Mouse (Mus musculus): ENCODE measurements at regions not wholly inside any gene's neighbourhood (a gene's known extent, or its start where the extent isn't known, plus 50 kb on each side); places are given as distances from the start of the nearest gene placed in this dataset.
"Not testable (repeated sequence)": the region's sequence is repeated elsewhere in the genome, so short reads cannot be mapped to it uniquely, and the experiment has no call there.

DNA sequence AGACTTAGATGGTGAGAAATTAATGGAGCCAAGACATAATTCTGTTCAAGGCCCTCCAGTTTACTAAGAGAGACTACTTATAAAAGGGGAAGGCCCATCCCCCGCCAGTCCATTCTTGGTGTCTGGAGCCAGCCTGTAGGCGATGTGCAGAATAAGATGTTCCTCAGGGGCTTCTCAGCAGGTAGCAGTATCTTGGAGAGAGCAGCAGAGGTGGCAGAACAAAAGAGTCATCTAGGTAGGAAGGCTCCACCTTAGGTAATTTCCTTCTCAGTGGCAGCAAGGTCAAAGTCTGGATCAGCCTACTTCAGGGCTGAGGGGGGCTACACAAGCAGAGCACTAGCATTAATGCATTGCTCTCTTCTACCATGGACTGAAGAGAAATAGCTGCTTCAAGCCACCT lies 449.4 kb upstream of the Tbl1xr1 start:
- DNase-seq = not testable (repeated sequence)

DNA sequence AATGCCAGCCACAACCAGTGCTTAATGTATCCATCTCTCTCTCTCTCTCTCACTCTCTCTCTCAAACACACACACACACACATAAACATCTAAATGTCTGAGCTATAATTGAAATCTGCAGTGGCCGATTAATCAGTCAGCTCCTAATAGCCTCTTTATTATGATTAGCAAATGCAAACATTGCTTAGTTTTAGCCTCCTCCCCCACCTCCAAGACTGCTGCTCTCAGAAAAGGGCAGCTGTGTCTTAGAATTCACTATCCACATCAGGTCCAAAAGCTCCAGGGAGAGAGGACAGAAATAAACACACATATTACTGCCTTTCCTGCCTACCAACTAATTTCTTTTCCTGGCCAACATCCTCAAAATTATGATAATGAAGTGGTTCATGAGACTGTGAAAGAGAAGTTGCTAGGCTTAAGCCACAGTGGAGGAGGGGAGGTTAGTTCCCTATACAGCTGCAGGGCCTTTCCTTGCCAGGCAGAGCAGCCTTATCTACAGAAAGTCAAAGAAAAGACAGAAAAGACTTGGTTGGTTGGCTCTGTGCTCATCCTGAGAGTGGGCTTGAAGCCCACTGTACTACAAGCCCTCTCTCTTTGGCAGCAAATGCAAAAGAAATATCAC lies 442.7 kb upstream of the Tbl1xr1 start:
- peak; percentile 34 to 56 for DNase-seq

DNA sequence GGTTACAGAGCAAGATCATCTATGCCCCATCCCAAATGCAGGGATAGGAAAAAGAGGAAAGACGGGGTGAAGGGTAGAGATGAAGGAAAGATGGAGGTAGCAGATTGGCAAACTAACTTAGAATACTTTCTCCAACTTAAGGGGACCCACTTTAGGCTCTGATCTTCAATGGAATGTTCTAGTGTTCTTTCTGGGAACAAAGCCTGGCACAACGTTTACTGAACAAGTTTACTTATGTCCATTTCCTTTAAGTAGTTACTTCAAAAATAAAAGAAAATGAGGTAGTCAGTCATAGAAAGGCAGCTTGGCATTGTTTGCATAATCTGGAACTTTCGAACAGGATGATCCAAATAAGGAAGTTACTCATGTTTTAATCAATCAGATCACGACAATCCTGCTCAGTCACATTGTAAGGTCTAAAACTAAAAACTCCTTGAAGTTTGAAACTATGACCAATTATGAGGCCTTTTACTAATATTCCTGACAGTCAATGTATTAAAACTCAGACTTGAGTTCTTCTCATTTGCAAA lies 441.7 kb upstream of the Tbl1xr1 start:
- DNase-seq = no peak

DNA sequence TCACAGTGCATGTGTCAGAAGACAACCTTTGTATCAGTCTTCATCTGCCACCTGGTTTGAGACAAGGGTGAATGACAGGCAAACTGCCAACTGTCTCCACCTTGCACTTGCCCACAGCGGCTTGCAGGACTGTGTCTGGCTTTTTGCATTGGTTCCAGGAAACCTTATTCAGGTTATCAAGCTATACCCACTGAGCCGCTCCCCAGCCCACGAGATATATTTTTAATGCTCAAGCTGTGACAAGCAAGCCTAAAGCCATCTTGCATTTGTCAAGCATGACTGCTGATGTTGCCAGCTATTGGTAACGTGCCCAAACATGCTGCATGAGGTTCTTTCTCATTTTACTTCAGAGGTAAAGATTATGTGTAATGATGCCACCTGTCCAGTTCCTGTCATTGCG lies 437.6 kb upstream of the Tbl1xr1 start:
- peak; percentile 77 to 83 for DNase-seq

DNA sequence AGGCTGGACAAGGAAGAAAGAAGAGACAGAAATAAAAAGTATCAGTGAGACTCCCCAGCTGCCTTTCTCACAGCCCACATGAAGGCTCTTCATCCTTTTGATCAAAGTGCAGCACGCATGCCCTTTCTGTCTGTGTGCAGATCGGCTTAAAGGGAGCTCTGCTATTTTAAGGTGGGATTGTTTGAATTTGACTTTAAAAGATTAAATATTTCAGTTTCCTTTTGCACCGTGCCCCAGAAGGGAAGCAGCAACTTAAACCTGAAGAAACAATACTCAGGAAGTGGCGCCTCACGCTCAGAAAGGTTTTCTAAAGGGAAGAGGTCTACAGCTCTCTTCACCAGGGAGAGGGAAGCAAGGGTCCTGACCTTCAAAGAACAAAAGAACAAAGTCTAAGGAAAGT lies 436.9 kb upstream of the Tbl1xr1 start:
- DNase-seq = no peak

DNA sequence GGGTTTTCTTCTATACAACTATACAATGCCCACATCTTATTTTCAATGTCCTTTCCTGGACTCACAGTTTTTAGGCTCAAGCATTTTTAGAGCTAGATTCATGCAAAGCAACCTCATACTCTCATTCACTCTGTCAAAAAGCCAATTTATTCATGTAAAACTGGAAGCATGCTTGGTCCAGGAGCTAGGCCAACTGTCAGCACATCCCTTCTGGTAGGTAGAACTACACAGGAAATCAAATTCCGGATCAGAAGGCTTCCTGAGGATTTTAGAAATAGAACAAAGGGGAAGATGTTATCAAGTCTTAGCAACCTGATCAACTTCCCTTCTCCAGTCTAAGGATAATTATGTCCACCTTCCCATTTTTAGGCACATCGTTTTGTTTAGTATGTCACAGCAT lies 432.4 kb upstream of the Tbl1xr1 start:
- DNase-seq = peak; percentile 83

DNA sequence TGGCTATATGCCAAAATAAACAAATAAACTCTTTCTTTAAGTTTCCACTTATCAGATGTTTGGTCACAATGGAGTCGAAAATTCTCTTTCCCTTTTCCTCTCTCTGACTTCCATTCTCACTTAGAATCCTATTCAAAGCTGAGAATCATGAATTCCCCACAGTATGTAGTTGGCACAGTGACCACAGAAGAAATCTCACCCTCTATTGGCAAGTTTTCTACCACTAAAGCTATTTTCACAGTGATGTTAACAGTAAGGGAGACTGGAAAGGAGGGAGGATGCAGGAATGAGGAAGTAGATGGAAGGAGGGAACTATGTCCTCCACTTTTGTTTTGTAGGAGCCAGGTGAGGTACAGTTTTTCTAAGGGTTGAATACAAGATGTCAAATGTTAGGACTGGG lies 431.2 kb upstream of the Tbl1xr1 start:
- peak; percentile 21 to 24 for DNase-seq

DNA sequence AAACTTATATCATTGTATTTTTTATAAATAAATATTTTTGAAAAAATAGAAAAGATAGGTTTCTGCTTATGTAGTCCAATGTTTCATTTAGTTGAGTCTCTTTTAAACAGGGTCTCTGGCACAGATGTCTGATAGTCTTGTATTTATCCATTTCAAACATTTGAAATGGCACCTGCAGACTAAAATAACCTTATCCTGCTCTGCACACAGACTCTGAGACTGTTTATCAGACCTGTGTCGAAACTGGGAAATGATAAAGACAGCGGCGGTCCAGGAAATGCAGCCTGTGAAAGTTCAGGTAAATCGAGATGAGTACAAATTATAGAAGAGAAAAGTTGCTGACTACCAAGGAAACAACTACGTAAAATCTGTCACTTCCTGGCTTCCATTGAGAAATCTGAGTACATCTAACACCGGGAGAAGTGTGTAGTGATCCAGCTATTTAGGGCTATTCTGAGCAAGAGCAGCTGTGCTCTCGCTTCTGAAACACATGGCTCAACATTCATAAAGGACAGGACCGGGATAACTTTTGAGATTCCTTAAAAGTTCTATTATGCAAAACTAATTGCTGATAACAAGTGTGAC lies 426.5 kb upstream of the Tbl1xr1 start:
- no peak for DNase-seq

DNA sequence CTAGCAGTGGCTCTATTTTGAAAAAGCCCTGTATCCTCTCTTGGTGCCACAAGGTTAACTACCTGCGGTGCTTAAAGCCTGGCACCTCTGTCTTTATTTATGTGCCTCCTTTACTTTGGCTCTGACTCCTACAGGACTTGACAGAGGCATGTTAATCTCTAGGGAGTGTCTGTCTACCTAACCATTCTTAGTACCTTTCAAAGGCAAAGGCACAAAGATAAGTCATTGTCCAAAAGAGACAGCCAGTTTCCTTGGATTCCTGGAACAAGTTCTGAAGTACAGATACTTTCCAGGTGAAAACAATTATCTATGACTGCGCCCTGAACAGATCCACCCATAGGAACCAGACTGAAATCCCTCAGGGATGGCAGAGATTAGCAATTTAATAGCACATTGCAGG lies 421.2 kb upstream of the Tbl1xr1 start:
- DNase-seq = no peak

DNA sequence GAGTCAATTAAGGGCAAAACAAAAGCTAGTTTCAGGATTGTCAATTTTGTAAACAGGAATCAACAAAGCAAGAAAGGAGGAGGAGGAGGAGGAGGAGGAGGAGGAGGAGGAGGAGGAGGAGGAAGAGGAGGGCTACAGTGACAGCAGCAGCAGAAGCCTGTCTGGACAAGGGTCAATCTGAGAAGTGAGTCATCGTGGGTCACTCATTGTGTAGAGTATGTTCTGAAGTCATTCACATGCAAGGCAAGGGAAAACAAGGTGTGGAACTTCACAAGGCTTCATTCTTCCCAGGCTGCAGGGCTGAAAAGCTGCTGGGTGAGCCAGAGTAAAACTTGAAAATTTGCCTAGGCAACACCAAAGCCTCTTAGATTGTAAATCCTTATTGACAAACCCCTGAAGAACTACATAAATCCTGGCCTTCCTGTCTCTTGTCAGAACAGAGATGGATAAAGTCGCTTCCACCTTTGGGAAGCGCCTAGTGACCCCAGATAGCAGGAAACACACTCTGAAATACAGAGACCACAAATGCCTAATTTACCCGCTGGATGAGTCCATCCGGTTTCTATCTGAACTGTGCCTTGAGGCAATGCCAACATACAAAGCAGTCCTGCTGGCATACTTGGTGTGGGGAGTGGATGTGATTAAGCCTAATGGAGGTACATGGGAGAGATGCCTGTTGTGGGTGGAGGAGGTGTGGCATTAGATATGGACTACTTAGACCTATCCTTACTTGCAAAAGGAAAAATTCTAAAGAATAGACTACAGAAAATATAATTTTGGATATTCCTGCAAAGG lies 408.9 kb upstream of the Tbl1xr1 start:
- DNase-seq = peak; percentile 37 to 48

DNA sequence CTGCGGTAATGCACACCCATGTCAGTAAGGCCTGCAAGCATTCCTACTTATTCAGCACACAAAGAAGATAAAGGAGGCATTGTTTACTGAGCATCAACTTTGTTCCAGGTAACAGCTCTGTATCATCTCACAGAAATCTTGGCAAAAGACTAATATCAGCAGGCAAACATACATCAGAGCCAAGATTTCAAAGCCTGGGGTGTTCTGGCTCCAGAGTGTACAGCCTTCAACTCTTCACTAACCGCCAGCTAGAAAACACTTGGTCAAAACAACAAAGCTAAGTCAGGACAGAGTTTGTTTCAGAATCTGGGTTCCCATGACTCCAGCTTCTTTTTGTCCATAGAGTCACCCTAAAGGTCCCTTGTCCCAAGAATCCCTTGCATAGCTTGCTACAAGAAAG lies 404.6 kb upstream of the Tbl1xr1 start:
- DNase-seq = peak; percentile 52 to 58

DNA sequence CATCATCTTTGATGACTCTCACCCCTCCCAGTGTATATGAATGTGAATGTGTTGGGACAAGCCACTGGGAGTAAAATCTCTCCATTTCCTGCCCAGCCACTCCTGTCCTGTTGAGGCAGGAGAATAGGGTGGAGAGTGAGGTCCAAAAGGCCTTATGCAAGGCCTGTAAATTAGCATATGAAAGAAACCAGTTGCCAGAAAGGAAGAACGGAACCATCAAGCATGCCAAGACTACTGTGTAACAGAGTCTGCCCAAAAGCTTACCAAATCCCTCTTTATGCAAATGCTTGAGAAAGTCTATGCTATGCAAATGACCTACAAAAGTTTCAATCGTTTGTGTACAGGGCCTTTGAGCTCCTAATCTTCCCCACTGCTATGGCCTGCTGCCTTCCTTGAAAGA lies 404.0 kb upstream of the Tbl1xr1 start:
- peak; percentile 28 to 34 for DNase-seq

DNA sequence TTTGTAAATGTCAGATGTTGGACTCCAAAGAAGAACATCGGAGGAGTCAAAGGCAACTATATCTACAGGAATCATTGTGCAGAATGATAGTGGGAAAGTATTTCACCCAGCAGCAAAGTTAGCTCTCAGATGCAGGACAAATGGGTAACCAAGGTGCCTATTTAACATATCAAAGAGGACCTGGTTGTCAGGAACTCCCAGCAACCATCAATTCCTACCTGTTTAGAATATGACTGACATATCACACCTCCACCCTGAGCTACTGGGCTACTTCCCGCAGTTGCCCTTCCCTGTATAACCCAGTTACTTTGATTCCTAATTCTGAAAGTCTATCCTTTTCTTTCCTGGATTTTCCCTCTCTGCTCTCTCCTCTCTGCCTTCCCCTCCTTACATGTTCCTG lies 403.0 kb upstream of the Tbl1xr1 start:
- no peak for DNase-seq

DNA sequence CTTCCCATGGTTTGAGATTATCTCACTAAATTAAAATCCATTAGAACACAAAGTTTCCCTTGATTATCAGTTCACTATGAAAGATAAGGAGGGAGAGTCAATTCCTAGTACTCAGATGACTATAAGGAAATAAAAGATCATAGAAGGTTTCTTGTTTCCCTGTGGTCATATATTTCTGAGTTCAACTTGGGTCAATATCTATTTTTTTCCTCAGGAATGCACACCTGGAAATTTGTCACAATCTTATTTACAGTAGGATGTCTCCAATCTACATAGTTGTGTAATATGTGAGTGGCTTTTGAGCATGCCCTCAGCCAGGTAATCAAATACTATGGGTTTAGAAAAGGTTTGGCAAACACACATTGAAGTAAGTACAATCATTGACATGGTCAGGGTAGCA lies 398.2 kb upstream of the Tbl1xr1 start:
- no peak for DNase-seq

DNA sequence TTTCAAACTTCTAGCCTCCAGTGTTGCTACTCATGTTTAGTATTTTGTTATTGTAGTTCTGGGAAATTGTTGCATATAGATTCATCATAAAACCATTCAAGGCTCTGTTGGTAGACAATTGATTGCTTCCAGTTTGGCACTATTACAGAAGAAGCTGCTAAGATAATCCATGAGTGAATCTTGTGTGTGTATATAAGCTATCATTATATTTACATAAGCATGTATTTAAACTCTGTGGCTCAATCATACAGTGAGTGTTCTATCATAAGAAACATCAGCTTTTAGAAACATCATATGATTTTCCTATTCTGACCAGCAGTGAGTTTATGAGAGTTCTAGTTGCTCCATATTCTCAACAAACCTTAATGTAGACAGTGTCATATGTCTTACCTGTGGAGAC lies 397.7 kb upstream of the Tbl1xr1 start:
- DNase-seq = no peak

DNA sequence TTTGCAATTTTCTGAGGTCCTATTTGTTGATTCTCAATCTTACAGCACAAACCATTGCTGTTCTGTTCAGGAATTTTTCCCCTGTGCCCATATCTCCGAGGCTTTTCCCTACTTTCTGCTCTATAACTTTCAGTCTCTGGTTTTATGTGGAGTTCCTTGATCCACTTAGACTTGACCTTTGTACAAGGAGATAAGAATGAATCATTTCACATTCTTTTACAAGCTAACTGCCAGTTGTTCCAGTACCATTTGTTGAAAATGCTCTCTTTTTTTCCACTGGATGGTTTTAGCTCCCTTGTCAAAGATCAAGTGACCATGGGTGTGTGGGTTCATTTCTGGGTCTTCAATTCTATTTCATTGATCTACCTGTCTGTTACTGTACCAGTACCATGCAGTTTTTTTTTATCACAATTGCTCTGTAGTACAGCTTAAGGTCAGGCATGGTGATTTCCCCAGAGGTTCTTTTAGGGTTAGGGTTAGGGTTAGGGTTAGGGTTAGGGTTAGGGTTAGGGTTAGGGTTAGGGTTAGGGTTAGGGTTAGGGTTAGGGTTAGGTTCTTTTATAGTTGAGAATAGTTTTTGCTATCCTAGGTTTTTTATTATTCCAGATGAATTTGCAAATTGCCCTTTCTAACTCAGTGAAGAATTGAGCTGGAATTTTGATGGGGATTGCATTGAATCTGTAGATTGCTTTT lies 378.3 kb upstream of the Tbl1xr1 start:
- DNase-seq = not testable (repeated sequence)

DNA sequence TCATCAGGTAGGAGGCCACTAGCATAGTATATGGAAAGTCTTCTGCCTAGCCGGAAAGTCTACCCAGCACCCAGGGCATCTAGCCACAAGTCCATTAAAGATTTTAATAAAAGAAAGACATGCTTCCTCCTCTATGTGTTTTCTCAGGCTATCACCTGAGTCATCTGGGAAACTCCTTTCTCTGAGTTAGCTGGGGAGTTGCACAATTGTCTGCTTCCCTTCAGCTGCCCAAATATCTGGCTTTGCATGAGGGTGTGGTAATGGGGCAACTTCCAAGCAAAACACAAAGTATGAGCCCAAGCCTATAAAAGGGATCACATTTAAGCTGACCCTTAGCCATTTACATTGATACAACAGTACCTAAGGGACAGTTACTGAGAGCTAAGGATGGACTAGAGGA lies 376.9 kb upstream of the Tbl1xr1 start:
- DNase-seq = no peak

DNA sequence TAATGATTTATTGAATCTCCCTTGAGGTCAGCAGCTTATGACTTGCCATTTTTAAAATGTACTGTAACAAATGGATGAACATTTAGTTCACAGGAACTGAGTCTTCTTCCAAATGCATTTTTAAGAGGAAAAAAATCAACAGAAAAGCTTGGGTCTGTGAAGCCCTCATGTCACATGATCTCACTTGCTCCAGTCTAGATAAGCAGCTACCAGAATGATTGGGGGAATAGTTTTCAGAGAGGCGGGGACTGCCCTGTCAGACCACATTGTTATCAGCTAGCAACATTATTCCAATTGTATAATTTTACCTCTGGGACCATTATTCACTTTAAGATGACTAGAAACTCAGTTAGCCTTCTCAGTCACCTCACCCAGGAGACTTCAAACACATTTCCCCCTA lies 376.1 kb upstream of the Tbl1xr1 start:
- DNase-seq = no peak

DNA sequence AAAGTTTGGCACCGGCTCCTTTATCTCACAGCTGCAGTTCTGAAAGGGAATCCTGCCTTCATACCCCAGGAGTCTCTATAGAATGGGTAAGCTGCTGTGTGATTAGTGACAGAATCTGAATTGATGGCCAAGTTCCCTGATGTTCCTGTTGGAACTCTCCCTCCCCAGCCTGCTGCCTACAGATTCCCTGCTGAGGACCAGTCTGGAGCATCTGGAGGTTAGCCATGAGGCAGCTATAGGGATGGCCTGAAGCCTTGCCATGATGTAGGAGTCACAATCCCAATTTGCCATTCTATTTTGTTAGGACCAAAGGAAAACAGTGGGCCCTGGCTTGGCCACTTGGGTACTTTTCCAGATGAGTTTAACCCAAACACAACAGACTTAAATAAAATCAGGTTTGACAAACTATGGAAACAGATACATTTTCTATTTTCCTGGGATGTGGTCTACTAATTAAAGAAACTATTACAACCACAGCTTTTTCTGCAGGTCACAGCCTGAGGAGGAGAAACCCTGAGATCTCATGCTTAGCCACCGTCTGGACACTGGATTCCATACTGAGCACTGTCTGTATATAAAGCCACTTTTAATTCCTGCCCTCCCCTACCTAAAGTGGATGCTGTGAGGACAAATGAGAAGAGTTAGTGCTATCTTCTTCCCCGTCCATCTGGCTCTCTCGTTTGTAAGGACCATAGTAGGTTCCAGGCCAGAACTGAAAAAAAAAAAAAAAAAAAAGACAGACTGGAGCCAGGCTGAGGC lies 349.5 kb upstream of the Tbl1xr1 start:
- DNase-seq = peak; percentile 90 to 94

DNA sequence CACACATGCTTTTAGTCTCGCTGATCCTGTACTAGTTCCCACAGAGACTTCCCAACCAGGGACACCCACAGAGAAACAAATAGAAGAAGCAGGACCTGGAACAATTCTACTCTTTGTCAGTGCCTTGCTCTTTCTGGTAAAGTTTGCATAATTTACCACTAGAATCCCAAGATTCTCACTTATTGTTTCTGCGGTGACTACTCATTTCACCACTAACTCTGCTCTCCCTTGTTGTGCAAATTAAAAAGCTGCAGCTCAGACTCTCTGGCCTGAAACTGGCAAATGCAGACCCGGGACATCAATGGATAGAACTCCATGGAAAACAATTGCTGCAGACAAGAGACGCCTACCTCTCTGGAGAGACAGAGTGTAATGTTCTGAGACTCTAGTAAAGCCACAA lies 348.4 kb upstream of the Tbl1xr1 start:
- no peak for DNase-seq

DNA sequence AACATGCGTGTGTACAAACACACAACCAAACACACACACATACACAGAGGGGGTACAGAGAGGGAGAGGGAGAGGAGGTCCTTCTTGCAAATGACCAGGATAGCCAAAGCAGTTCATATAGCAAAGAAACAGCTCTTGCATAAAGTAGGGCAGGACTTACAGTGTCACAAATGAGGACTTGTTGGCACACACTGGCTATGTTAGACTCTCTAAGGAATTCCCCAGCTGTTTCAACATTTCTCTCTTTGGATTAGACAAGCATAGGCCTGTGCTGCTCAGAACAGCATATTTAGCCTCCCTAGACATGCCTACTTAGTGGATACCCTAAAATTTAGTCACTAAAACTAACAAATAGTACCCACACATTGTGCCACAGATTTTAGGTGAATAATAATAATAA lies 347.1 kb upstream of the Tbl1xr1 start:
- peak; percentile 7 to 9 for DNase-seq

DNA sequence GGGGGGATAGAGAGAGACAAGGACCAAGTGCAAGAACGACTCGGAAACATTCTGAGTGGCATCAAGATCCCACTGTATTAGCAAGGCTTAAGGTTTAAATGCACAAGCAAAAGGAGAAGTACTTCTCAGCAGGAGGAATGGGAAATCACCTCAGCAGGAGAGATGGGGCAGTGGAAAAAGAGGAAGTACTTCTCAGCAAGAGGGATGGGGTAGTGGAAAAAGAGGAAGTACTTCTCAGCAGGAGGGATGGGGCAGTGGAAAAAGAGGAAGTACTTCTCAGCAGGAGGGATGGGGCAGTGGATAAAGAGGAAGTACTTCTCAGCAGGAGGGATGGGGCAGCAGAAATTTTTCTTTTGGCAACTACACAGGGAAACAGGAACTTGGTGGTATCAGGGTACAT lies 340.8 kb upstream of the Tbl1xr1 start:
- DNase-seq = not testable (repeated sequence)

DNA sequence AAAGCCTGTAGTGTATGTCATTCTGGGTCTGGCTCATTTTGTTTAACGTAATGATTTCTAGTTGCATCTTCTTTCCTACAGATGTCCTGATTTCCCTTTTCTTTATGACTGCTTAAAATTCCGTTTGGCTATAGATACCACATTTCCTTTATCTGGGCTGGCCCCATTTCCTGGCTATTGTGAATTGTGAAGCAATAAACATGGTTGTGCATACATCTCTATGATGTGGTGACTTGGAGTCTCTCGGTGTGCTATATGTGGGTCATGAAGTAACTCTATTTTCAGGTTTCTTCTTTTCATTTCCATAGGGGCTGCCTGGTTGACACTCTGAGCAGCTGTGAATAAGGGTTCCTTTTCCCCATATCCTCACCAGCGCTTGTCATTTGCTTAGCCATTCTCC lies 336.7 kb upstream of the Tbl1xr1 start:
- DNase-seq = no peak

Data from cerebellum, postnatal 10 days (tissue).